Mouse (Mus musculus): ENCODE results near the gene Chst8. TPM values are rescaled to one million over a fixed set of nuclear protein-coding genes. Genes with fewer than 3 reads are reported as not detected.

The Chst8 gene
- total RNA-seq, 2 experiments from 2014 or later = 31.6 to 34.7 TPM

- no peak for DNase-seq (ENCODE audit: extremely low spot score in 1 of 2, low spot score in 1 of 2)
Measured at GRCm38 (mm10) chr7:34753140-34753886, 59.2 kb downstream of the Chst8 start.

GRCm38 (mm10) chr7:34752151-34752762, 60.3 kb downstream of the Chst8 start:
- no peak for DNase-seq (ENCODE audit: extremely low spot score in 1 of 2, low spot score in 1 of 2)

GRCm38 (mm10) chr7:34750350-34750749, 62.2 kb downstream of the Chst8 start:
- DNase-seq (ENCODE audit: extremely low spot score in 1 of 2, low spot score in 1 of 2) = no peak

GRCm38 (mm10) chr7:34749753-34750152, 62.8 kb downstream of the Chst8 start:
- DNase-seq (ENCODE audit: extremely low spot score in 1 of 2, low spot score in 1 of 2) = peak in 1 of 2 experiments; percentile 32

GRCm38 (mm10) chr7:34748501-34748900, 64.0 kb downstream of the Chst8 start:
- no peak for DNase-seq (ENCODE audit: extremely low spot score in 1 of 2, low spot score in 1 of 2)

GRCm38 (mm10) chr7:34747661-34748060, 64.8 kb downstream of the Chst8 start:
- DNase-seq (ENCODE audit: extremely low spot score in 1 of 2, low spot score in 1 of 2) = no peak

GRCm38 (mm10) chr7:34746586-34746985, 65.9 kb downstream of the Chst8 start:
- no peak for DNase-seq (ENCODE audit: extremely low spot score in 1 of 2, low spot score in 1 of 2)

GRCm38 (mm10) chr7:34746165-34746564, 66.3 kb downstream of the Chst8 start:
- no peak for DNase-seq (ENCODE audit: extremely low spot score in 1 of 2, low spot score in 1 of 2)

- no peak for DNase-seq (ENCODE audit: extremely low spot score in 1 of 2, low spot score in 1 of 2)
Measured at GRCm38 (mm10) chr7:34745426-34745825, 67.1 kb downstream of the Chst8 start.

GRCm38 (mm10) chr7:34744994-34745393, 67.5 kb downstream of the Chst8 start:
- DNase-seq (ENCODE audit: extremely low spot score in 1 of 2, low spot score in 1 of 2) = no peak

- no peak for DNase-seq (ENCODE audit: extremely low spot score in 1 of 2, low spot score in 1 of 2)
Measured at GRCm38 (mm10) chr7:34743411-34744085, 69.0 kb downstream of the Chst8 start.

GRCm38 (mm10) chr7:34739371-34739770, 73.1 kb downstream of the Chst8 start:
- no peak for DNase-seq (ENCODE audit: extremely low spot score in 1 of 2, low spot score in 1 of 2)

- no peak for DNase-seq (ENCODE audit: extremely low spot score in 1 of 2, low spot score in 1 of 2)
Measured at GRCm38 (mm10) chr7:34737206-34737605, 75.3 kb downstream of the Chst8 start.

- DNase-seq (ENCODE audit: extremely low spot score in 1 of 2, low spot score in 1 of 2) = no peak
Measured at GRCm38 (mm10) chr7:34734348-34734747, 78.2 kb downstream of the Chst8 start.

GRCm38 (mm10) chr7:34728931-34729330, 83.6 kb downstream of the Chst8 start:
- DNase-seq (ENCODE audit: extremely low spot score in 1 of 2, low spot score in 1 of 2) = no peak

GRCm38 (mm10) chr7:34725206-34725605, 87.3 kb downstream of the Chst8 start:
- DNase-seq (ENCODE audit: extremely low spot score in 1 of 2, low spot score in 1 of 2) = no peak

GRCm38 (mm10) chr7:34722551-34723230, 89.8 kb downstream of the Chst8 start:
- no peak for DNase-seq (ENCODE audit: extremely low spot score in 1 of 2, low spot score in 1 of 2)

GRCm38 (mm10) chr7:34722151-34722550, 90.4 kb downstream of the Chst8 start:
- DNase-seq (ENCODE audit: extremely low spot score in 1 of 2, low spot score in 1 of 2) = no peak

GRCm38 (mm10) chr7:34721650-34722048, 90.9 kb downstream of the Chst8 start:
- DNase-seq (ENCODE audit: extremely low spot score in 1 of 2, low spot score in 1 of 2) = no peak

GRCm38 (mm10) chr7:34720882-34721649, 91.4 kb downstream of the Chst8 start:
- no peak for DNase-seq (ENCODE audit: extremely low spot score in 1 of 2, low spot score in 1 of 2)

Data from layer of hippocampus, postnatal 25 days (tissue).